19 mouse cellular contexts compared by ENCODE assay signal in the genomic region with DNA sequence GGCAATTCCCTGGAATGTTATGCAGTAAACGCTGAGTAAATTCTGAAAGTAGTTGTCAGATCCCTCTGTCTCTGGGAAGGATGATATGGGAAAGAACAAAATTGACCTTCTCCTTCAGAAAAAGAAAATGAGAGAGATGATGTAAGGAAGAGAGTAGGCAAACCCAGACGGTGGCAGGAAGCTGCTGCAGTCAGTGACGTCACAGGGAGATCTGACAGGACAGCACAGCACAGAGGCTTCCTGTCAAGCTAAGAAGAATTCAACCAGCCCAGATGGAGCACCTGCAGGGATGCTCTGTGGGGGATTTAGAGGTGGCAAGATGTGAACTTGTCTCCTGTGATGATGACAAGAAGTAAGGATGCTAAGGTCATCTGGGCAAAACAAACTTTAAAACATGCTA.
DNase-seq lines count a peak whose midpoint lies in the region; ATAC-seq and TF ChIP-seq lines count a peak whose summit lies in the region.
"Had no signal": no experiment of that assay in that cellular context is flagged by ENCODE, and none has a peak within 500 bp of the region (broad histone marks: within the 10 kb centered on the region; RNA-seq: fewer than 3 reads in every experiment).

No protein-coding gene starts in this region.

- DNase-seq in T-cell, adult 2 months (ENCODE audit: low spot score) = peak; percentile 64
- peak; percentile 7 to 19 for DNase-seq in cerebellum, postnatal 14 days
- DNase-seq in thymus, postnatal 0 days (ENCODE audit: low spot score) = peak; percentile 56
- no peak for DNase-seq in liver, postnatal 0 days
- DNase-seq in hindbrain, postnatal 0 days (ENCODE audit: low spot score) = no peak
- no peak for DNase-seq in right cerebral cortex, postnatal 14 days
- DNase-seq: embryo, embryonic 11 days; heart, postnatal 14 days; liver; lung, postnatal 10 days; right cerebral cortex, postnatal 4 days had no signal

- WGBS in liver, postnatal 0 days (ENCODE audit: insufficient replicate concordance) = 36% methylated on average over 3 of the region's 3 CpGs
- WGBS in hindbrain, postnatal 0 days = 57% methylated on average over 3 of the region's 3 CpGs
- WGBS in kidney, embryonic 15.5 days = 60% methylated on average over 3 of the region's 3 CpGs

- peaks cover 8% of the 10 kb centered on the region; the same call in 1 of the 2 replicates for H3K4me1 ChIP-seq in liver, postnatal 0 days (ENCODE audit: insufficient read depth)
- H3K4me1 ChIP-seq in hindbrain, postnatal 0 days (ENCODE audit: insufficient read depth, low read length) = no peaks in the 10 kb centered on the region
- H3K4me1 ChIP-seq in kidney, embryonic 15.5 days = peaks cover 11% of the 10 kb centered on the region; the same call in 1 of the 2 replicates
- H3K4me1 ChIP-seq: megakaryocyte, embryonic 14.5 days had no signal

- H3K36me3 ChIP-seq in liver, postnatal 0 days (replicated peaks; ENCODE audit: insufficient read depth, low read length) = no peaks in the 10 kb centered on the region
- no peaks in the 10 kb centered on the region for H3K36me3 ChIP-seq in hindbrain, postnatal 0 days (ENCODE audit: insufficient read depth, low read length)
- H3K36me3 ChIP-seq in kidney, embryonic 15.5 days = no peaks in the 10 kb centered on the region
- H3K36me3 ChIP-seq: hindbrain, embryonic 13.5 days had no signal

- H3K27me3 ChIP-seq in liver, postnatal 0 days (ENCODE audit: insufficient read depth, low read length) = no peaks in the 10 kb centered on the region
- H3K27me3 ChIP-seq in hindbrain, postnatal 0 days (ENCODE audit: insufficient read depth, low read length) = no peaks in the 10 kb centered on the region
- H3K27me3 ChIP-seq in kidney, embryonic 15.5 days = no peaks in the 10 kb centered on the region
- H3K27me3 ChIP-seq: hindbrain, embryonic 13.5 days; megakaryocyte, embryonic 14.5 days had no signal

- no peak for TF ChIP-seq CTCF in liver, postnatal 0 days (IDR thresholded peaks at IDR 0.05; ENCODE audit: low read depth)
- TF ChIP-seq CTCF in hindbrain, postnatal 0 days (IDR thresholded peaks at IDR 0.05; ENCODE audit: low read depth) = no peak

- H3K27ac ChIP-seq in liver, postnatal 0 days (ENCODE audit: low read depth) = no peak overlapping the region
- H3K27ac ChIP-seq in hindbrain, postnatal 0 days = no peak overlapping the region
- no peak overlapping the region for H3K27ac ChIP-seq in kidney, embryonic 15.5 days
- H3K27ac ChIP-seq: hindbrain, embryonic 13.5 days; layer of hippocampus, adult 2 months; stomach, postnatal 0 days had no signal

- no peaks in the 10 kb centered on the region for H3K9me3 ChIP-seq in liver, postnatal 0 days (ENCODE audit: low read length)
- H3K9me3 ChIP-seq in hindbrain, postnatal 0 days (ENCODE audit: low read length) = no peaks in the 10 kb centered on the region
- H3K9me3 ChIP-seq in kidney, embryonic 15.5 days (replicated peaks) = no peaks in the 10 kb centered on the region
- H3K9me3 ChIP-seq: hindbrain, embryonic 13.5 days; megakaryocyte, embryonic 14.5 days had no signal

- H3K9ac ChIP-seq in liver, postnatal 0 days (replicated peaks) = no peak overlapping the region
- no peak overlapping the region for H3K9ac ChIP-seq in hindbrain, postnatal 0 days (replicated peaks; ENCODE audit: low read length)
- H3K9ac ChIP-seq in kidney, embryonic 15.5 days = no peak overlapping the region
- H3K9ac ChIP-seq: hindbrain, embryonic 13.5 days had no signal

- no peak overlapping the region for H3K4me2 ChIP-seq in liver, postnatal 0 days (ENCODE audit: low read depth, low read length)
- H3K4me2 ChIP-seq in hindbrain, postnatal 0 days (ENCODE audit: low read depth, low read length) = no peak overlapping the region
- H3K4me2 ChIP-seq in kidney, embryonic 15.5 days = no peak overlapping the region
- H3K4me2 ChIP-seq: heart, embryonic 11.5 days; hindbrain, embryonic 13.5 days had no signal

- ATAC-seq in CD4-positive, CD25-positive, alpha-beta regulatory T cell, adult 4 months = peak; percentile 51
- no peak for ATAC-seq in liver, postnatal 0 days
- ATAC-seq in hindbrain, postnatal 0 days = no peak
- no peak for ATAC-seq in kidney, embryonic 15.5 days (replicated peaks; ENCODE audit: low FRiP score)
- ATAC-seq: forebrain, embryonic 16.5 days had no signal

- no peak for TF ChIP-seq EP300 in liver, postnatal 0 days (IDR thresholded peaks at IDR 0.05; ENCODE audit: low read depth)

- no peak overlapping the region for H3K4me3 ChIP-seq in liver, postnatal 0 days (ENCODE audit: low read depth, low read length)
- no peak overlapping the region for H3K4me3 ChIP-seq in hindbrain, postnatal 0 days (ENCODE audit: low read length)
- H3K4me3 ChIP-seq in kidney, embryonic 15.5 days (replicated peaks) = no peak overlapping the region
- H3K4me3 ChIP-seq: hindbrain, embryonic 13.5 days; layer of hippocampus, adult 2 months; megakaryocyte, embryonic 14.5 days had no signal

Comparison
In these comparisons a context has a peak if more than half of its experiments do, and no peak if none do; other contexts are left out.
1. DNase-seq: peak in T-cell, adult 2 months (single experiment), cerebellum, postnatal 14 days (2 of 2) and thymus, postnatal 0 days (single experiment); none in liver, postnatal 0 days (single experiment), hindbrain, postnatal 0 days (single experiment) and right cerebral cortex, postnatal 14 days (single experiment).